Mouse (Mus musculus) heart, postnatal 0 days (tissue): Measurements from ENCODE around the gene Nid1.

Experiments
- CTCF ChIP-seq: IDR thresholded peaks from 2 replicates; pipeline ENCODE4 v1.5.1; 2016; ENCODE audit warnings: antibody characterized with exemption, control low read depth, low read depth
- EP300 ChIP-seq: IDR thresholded peaks from 2 replicates; pipeline ENCODE4 v1.6.1; 2016; ENCODE audit warnings: antibody characterized with exemption, low read depth

- TF ChIP-seq EP300 (no peak), CTCF (no peak)
Observed at GRCm38 (mm10) chr13:13549687-13550660, 112.6 kb downstream of the Nid1 start.
